Mouse (Mus musculus) Muller cell, postnatal 12 days (primary cell): ENCODE results near the gene Ppm1b.

Experiments used
- DNase-seq: peaks from one replicate; pipeline ENCODE4 v3.0.0-alpha.2; 2015; ENCODE audit errors: inconsistent ontology term

The Ppm1b gene

GRCm38 (mm10) chr17:84958411-84958911 lies 1.9 kb downstream of the Ppm1b start:
- DNase-seq, result no peak

- DNase-seq, result no peak
These were observed 2.6 kb downstream of the Ppm1b start for GRCm38 (mm10) chr17:84958986-84959664.

- DNase-seq, result no peak
These were observed 3.1 kb downstream of the Ppm1b start for GRCm38 (mm10) chr17:84959665-84960020.

- no peak for DNase-seq
These were observed 3.6 kb downstream of the Ppm1b start for GRCm38 (mm10) chr17:84960136-84960535.

GRCm38 (mm10) chr17:84962046-84962445 lies 5.5 kb downstream of the Ppm1b start:
- no peak for DNase-seq

GRCm38 (mm10) chr17:84963651-84964050 lies 7.1 kb downstream of the Ppm1b start:
- no peak for DNase-seq

- no peak for DNase-seq
These were observed 9.7 kb downstream of the Ppm1b start for GRCm38 (mm10) chr17:84966231-84966630.

- no peak for DNase-seq
These were observed 10.5 kb downstream of the Ppm1b start for GRCm38 (mm10) chr17:84967045-84967444.

- DNase-seq, result peak; percentile 34
These were observed 13.4 kb downstream of the Ppm1b start for GRCm38 (mm10) chr17:84969916-84970315.

GRCm38 (mm10) chr17:84981721-84982120 lies 25.2 kb downstream of the Ppm1b start:
- DNase-seq, result no peak

GRCm38 (mm10) chr17:84982735-84983134 lies 26.2 kb downstream of the Ppm1b start:
- no peak for DNase-seq

GRCm38 (mm10) chr17:84986368-84986767 lies 29.8 kb downstream of the Ppm1b start:
- DNase-seq, result no peak

- DNase-seq, result peak; percentile 64
These were observed 31.4 kb downstream of the Ppm1b start for GRCm38 (mm10) chr17:84987834-84988410.

- DNase-seq, result no peak
These were observed 32.0 kb downstream of the Ppm1b start for GRCm38 (mm10) chr17:84988514-84988913.

- no peak for DNase-seq
These were observed 39.3 kb downstream of the Ppm1b start for GRCm38 (mm10) chr17:84995844-84996243.

- no peak for DNase-seq
These were observed 41.1 kb downstream of the Ppm1b start for GRCm38 (mm10) chr17:84997639-84998038.

- no peak for DNase-seq
These were observed 43.1 kb downstream of the Ppm1b start for GRCm38 (mm10) chr17:84999636-85000035.

GRCm38 (mm10) chr17:85013485-85013884 lies 56.9 kb downstream of the Ppm1b start:
- DNase-seq, result no peak

GRCm38 (mm10) chr17:85014632-85015031 lies 58.1 kb downstream of the Ppm1b start:
- DNase-seq, result no peak

GRCm38 (mm10) chr17:85018344-85018743 lies 61.8 kb downstream of the Ppm1b start:
- DNase-seq, result no peak

- no peak for DNase-seq
These were observed 62.3 kb downstream of the Ppm1b start for GRCm38 (mm10) chr17:85018794-85019193.

- DNase-seq, result no peak
These were observed 63.8 kb downstream of the Ppm1b start for GRCm38 (mm10) chr17:85020343-85020742.
